Mouse (Mus musculus) brown adipose tissue, adult 24 weeks (tissue): ENCODE results near the gene Gm44973. TPM values are rescaled to one million over a fixed set of nuclear protein-coding genes. Genes with fewer than 3 reads are reported as not detected.
"Not testable (repeated sequence)": the region's sequence is repeated elsewhere in the genome, so short reads cannot be mapped to it uniquely, and the experiment has no call there.

Experiments
- H3K27ac ChIP-seq: fragments of 200-500 bp; replicated peaks from 2 replicates; pipeline ENCODE4 v1.5.1; 2012; ENCODE audit warnings: low read depth, mild to moderate bottlenecking, low read length
- H3K4me1 ChIP-seq: fragments of 200-500 bp; 2 replicates; pipeline ENCODE4 v1.6.1; 2012; ENCODE audit warnings: low read length, mixed read lengths; ENCODE audit not compliant: control insufficient read depth, insufficient read depth, insufficient read length
- H3K4me3 ChIP-seq: fragments of 200-500 bp; 2 replicates; pipeline ENCODE4 v1.5.1; 2012; ENCODE audit warnings: low read depth, mild to moderate bottlenecking, low read length, moderate library complexity; ENCODE audit not compliant: insufficient read depth
- polyA plus RNA-seq: library from polyadenylated mRNA; stranded (reverse); fragments of >200 nt; gene quantifications from 2 replicates; pipeline ENCODE4 v1.2.4, GENCODE M21; 2012; ENCODE audit not compliant: missing spikeins, insufficient read depth, insufficient read length

Gm44973 gene
- polyA plus RNA-seq, 1 experiment, result not detected

- H3K4me3 ChIP-seq, H3K4me1 ChIP-seq: not testable (repeated sequence)
Observed at GRCm38 (mm10) chr7:5002876-5003275, 12.4 kb upstream of the Gm44973 start.

DNA sequence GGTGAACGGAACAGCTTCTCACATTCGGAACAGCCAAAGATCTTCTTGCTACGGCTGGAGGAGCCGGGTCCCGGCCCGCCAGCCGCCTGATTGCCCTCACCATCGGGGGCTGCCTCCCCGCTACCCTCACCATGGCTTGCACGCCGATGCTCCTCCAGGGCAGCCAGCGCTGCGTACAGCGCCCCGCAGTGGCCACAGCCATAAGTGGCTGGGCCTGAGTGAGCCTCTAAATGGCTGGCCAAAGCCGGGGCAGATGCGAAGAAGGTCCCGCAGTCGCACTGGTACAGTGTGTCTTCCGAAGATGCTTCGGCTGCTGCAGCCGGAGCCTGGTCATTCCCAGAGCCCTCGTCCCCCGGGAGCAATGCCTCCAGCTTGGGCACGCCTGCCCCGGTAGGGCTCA, 7.1 kb upstream of the Gm44973 start:
- H3K4me3 ChIP-seq, result no peak overlapping the region
- no peaks in the 10 kb centered on the region for H3K4me1 ChIP-seq
- H3K27ac ChIP-seq, result no peak overlapping the region

More at GRCm38 (mm10) chr7:5002876-5003275, 12.4 kb upstream of the Gm44973 start:
- H3K27ac ChIP-seq, result not testable (repeated sequence)

GRCm38 (mm10) chr7:5012681-5013513, 2.4 kb upstream of the Gm44973 start:
- Histone ChIP-seq H3K4me1 (peaks cover 1% of the 10 kb centered on the region; the same call in 1 of the 2 replicates), H3K27ac (no peak overlapping the region), H3K4me3 (no peak overlapping the region)

GRCm38 (mm10) chr7:5014251-5015117, 812 bp upstream of the Gm44973 start, which contains the start of the genes Zfp524 and Fiz1:
Gene Zfp524 (plus strand): TSS chr7:5014415.
Gene Fiz1 (minus strand): TSS chr7:5014697.
- Histone ChIP-seq H3K27ac (peak within 1 kb of the TSS; percentile 99), H3K4me3 (peak within 1 kb of the TSS; percentile 98), H3K4me1 (peaks cover 3% of the 10 kb centered on the region; the same call in 1 of the 2 replicates)

DNA sequence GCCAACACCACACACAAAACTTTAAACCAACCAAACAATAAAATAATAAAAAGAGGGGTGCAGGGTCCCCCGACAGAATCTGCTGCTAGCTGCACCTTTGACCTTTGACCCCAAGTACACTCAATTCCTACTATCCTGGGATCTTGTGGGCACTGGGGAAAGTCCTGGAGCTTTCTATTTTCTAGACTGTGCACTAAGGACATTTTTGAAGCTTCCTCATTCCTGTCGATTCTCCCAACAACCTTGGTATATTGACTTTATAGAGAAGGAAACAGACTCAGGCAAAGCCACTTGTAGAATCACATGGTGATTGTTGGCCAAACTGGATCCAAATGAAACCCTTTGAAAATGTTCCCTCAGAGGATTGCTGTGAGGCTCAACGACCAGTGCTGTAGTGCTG, 761 bp downstream of the Gm44973 start:
- Histone ChIP-seq H3K27ac (peak overlapping the region; percentile 77), H3K4me1 (peaks cover 3% of the 10 kb centered on the region; the same call in 1 of the 2 replicates), H3K4me3 (peak overlapping the region; percentile 75)

GRCm38 (mm10) chr7:5016920-5017319, 1.6 kb downstream of the Gm44973 start:
- Histone ChIP-seq H3K4me3 (no peak overlapping the region), H3K27ac (no peak overlapping the region), H3K4me1 (peaks cover 7% of the 10 kb centered on the region; the same call in 1 of the 2 replicates)

DNA sequence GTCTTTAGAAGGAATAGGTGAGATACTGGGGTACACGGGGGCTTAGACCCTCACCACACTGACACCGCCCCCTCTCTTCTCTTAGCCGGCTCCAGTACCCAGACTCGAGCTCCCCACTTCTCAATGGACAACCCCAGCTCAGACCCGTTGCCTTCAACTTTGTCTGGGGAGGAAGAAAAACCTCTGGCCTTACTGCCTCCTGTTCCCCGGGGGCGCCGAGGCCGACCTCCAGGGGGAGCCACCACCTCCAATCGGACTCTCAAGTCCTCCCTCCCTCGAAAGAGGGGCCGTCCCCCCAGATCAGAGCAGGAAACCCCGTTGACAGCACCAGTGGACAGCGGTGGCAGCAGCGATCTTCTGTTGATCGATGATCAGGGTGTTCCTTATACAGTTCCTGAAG, 2.1 kb downstream of the Gm44973 start:
- peaks cover 7% of the 10 kb centered on the region; the same call in 1 of the 2 replicates for H3K4me1 ChIP-seq
- no peak overlapping the region for H3K4me3 ChIP-seq
- H3K27ac ChIP-seq, result no peak overlapping the region

DNA sequence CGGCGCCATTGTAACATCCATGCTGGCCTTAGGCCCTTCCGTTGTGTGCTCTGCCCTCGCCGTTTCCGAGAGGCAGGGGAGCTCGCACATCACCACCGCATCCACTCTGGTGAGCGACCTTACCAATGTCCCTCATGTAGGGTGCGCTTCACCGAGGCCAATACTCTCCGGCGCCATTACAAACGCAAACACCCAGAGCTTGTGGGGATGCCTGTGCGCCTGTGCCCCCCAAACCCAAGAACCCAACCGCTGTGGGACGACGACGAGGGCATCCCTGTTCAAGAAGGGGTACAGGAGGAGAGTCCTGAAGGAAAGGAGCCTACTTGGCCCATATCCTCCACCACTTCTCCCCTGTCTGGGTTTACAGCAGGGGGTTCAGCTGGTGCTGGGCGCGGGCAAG, 2.6 kb downstream of the Gm44973 start:
- Histone ChIP-seq H3K27ac (no peak overlapping the region), H3K4me3 (no peak overlapping the region), H3K4me1 (peaks cover 7% of the 10 kb centered on the region; the same call in 1 of the 2 replicates)

GRCm38 (mm10) chr7:5019576-5019975, 4.3 kb downstream of the Gm44973 start:
- Histone ChIP-seq H3K27ac (peak overlapping the region; percentile 93), H3K4me3 (peak overlapping the region; percentile 64)

GRCm38 (mm10) chr7:5020000-5020681, 4.8 kb downstream of the Gm44973 start, which contains the start of the genes Zfp865 and Ccdc106:
Gene Zfp865 (plus strand): TSS chr7:5020376.
Gene Ccdc106 (plus strand): TSS chr7:5020553.
- peaks cover 7% of the 10 kb centered on the region; the same call in 1 of the 2 replicates for H3K4me1 ChIP-seq
- peak within 1 kb of the TSS; percentile 64 for H3K4me3 ChIP-seq
- peak within 1 kb of the TSS; percentile 93 for H3K27ac ChIP-seq

More at GRCm38 (mm10) chr7:5019576-5019975, 4.3 kb downstream of the Gm44973 start:
- H3K4me1 ChIP-seq, result not testable (repeated sequence)

GRCm38 (mm10) chr7:5020685-5021084, 5.4 kb downstream of the Gm44973 start:
- peaks cover 7% of the 10 kb centered on the region; the same call in 1 of the 2 replicates for H3K4me1 ChIP-seq
- H3K4me3 ChIP-seq, result peak overlapping the region; percentile 64
- peak overlapping the region; percentile 88 for H3K27ac ChIP-seq

GRCm38 (mm10) chr7:5021197-5021596, 5.9 kb downstream of the Gm44973 start:
- H3K27ac ChIP-seq, result peak overlapping the region; percentile 88; the same call in 1 of the 2 replicates
- H3K4me3 ChIP-seq, result peak overlapping the region; percentile 64
- peaks cover 7% of the 10 kb centered on the region; the same call in 1 of the 2 replicates for H3K4me1 ChIP-seq

DNA sequence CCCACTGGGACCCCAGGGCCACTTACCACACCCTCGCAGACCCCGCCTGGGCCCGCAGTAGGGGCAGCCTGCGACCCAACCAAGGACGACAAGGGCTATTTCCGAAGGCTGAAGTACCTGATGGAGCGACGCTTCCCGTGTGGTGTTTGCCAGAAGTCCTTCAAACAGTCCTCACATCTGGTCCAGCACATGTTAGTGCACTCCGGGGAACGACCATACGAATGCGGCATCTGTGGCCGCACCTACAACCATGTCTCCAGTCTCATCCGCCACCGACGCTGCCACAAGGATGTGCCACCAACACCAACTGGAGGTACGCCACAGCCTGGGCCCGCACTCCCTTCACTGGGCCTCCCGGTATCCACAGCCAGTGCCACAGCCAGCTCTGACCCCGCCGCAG, 14.2 kb downstream of the Gm44973 start:
- no peak overlapping the region for H3K27ac ChIP-seq
- H3K4me3 ChIP-seq, result no peak overlapping the region
- no peaks in the 10 kb centered on the region for H3K4me1 ChIP-seq

DNA sequence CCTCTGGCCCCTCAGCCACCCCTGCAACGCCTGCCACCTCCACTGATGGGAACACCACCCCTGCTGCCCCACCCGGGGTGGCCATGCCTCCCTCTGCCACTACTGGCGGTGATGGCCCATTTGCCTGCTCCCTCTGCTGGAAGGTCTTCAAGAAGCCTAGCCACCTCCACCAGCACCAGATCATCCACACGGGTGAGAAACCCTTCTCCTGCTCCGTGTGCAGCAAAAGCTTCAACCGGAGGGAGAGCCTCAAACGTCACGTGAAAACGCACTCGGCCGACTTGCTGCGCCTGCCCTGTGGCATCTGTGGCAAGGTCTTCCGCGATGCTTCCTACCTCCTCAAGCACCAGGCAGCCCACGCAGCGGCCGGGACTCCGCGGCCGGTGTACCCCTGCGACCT, 14.7 kb downstream of the Gm44973 start:
- H3K4me3 ChIP-seq, result no peak overlapping the region
- H3K27ac ChIP-seq, result no peak overlapping the region
- H3K4me1 ChIP-seq, result no peaks in the 10 kb centered on the region
